Mouse (Mus musculus): ENCODE measurements around the gene Bcam.

DNA sequence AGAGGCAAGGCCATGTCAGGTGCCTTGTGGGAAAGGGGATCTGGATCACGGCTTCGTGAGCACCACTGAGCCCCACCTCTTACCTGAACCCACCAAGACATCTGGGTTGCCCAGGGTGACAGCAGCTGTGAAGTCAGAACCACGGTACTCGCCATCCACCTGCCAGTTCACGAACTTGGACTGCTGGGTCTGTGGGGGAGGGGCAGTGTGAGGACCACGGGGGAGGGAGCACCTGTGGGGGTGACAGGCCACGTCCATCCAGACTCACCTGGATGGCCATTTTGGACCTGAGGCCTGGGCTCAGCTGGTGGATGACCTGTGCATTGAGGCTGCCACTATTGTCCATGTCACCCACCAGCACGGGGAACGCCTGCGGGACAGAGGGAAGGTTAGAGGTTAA is 60.2 kb downstream of the Bcam start:
- TF ChIP-seq CTCF (IDR thresholded peaks at IDR 0.05; ENCODE audit: extremely low read depth, insufficient read length, insufficient replicate concordance, low read depth, low read length) (no peak), POLR2A (IDR thresholded peaks at IDR 0.05; ENCODE audit: low read depth, low read length) (no peak)

Data from small intestine, adult 2 months (tissue).